Mouse (Mus musculus) induced T-regulatory cell, adult 2 months (primary cell): ENCODE results near the gene Fggy.

Experiments
- DNase-seq: peaks from one replicate; pipeline ENCODE4 v3.0.0-alpha.2; 2012; ENCODE audit warnings: low read depth

The Fggy gene

DNA sequence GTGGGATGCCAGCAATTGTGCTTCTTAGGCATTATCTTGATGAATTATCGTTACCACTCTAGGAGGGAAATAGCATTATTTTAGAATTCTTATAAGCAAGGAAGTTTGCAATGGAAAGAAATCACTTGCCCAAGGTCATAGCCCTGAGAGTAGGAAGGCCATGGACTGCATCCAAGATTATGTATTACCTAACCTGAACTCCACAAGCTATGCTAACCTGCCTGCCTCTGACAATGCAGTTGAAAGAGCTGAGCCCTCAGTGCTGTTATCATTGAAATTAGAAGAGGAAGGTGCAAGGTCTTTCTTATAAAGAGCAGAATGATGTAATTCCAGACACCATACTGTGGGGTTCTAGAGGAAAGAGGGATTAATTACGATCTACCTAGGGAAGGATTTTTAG, 173.8 kb downstream of the Fggy start:
- DNase-seq = no peak

DNA sequence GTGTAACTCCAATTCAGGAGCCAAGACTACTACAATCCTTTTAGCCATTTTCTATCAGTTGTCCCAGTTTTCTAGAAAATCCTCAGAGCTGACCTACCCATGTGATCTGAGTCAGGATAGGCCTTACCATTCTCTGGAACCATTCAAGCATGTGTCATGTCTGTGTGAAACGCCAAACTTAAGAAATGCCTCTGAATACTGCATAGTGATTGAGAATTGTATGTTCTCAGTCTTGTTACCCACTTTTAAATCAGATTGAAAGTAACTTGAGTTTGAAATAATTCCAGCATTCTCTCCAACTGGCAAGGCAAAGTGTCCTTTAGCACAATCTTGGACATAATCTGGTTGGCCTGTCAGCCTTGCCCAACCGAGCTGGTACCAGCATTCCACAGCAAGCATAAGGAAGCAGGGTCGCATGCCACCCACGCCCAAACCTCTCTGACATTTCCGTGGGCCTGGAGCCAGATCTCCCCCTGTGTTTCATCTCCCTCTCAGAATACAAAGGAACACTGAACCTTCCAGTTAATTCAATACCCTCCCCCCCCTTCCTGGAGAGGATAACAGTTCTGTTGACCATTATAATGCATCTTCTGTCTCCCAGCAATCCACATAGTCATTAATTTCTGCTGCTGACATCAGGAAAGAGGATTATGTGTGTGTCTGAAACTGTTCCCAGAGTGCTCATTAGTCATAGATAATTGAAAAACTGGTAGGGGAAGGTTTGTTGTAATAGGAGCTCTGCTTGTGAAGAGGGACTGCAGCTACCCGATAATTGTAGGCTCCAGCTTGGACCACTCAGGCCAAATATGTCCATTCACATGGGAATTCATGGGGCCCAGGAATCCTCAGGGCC, 176.3 kb downstream of the Fggy start:
- DNase-seq = no peak

DNA sequence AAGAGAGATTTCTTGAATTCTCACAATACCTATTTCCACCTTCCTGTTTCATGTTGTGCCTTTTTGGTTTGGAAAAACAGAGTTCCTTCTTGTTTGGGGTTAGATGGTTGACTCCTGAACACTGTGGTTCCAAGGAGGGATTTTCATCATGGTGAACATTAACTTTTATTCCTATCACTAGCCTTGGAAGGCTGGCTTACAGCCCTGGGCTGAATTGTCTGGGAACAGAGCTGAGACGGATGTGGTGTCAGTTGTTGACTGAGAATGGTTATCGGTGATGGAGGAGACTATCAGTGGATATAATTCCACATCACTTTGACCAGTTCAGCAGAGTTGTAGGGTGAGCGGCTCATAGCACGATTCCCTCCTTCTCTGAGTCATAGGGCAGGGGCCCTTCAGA, 178.7 kb downstream of the Fggy start:
- no peak for DNase-seq

DNA sequence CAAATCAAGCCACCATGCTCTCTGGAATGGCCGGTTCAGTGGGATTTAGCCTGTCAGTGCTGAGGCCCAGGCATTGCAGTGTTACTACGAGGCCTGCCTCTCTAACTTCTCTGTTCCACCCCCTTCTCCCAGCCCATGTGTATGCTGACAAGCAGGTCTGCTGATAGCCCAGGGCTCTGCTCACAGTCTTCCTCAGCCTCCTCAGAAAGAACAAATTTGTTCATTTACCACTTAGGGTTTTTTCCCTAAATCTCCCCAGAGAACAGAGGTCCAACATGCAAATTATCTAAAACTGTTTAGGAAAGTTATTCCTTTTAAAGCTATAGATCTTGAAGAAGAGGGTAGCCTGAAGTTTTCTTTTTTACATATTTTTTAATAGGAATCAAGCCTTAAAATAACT, 179.4 kb downstream of the Fggy start:
- DNase-seq = no peak

DNA sequence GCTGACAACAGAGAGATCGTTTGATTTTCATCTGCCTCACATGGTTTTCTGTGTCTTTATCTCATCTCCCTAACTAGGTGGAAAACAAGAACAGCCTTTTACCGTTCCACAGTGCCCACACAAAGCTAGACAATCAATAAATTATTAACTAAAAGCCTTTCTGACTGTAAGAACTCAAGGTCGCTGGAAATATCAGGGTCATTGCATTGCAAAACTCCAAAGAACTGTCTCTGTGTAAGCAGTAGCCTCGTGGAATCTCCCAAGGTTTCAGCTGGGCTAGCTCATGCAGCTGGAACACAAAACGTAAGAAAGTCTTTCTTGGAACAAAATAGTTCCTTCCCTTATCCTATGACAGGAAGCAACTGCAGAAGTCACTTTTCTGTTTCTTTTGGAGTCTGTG, 180.9 kb downstream of the Fggy start:
- no peak for DNase-seq

DNA sequence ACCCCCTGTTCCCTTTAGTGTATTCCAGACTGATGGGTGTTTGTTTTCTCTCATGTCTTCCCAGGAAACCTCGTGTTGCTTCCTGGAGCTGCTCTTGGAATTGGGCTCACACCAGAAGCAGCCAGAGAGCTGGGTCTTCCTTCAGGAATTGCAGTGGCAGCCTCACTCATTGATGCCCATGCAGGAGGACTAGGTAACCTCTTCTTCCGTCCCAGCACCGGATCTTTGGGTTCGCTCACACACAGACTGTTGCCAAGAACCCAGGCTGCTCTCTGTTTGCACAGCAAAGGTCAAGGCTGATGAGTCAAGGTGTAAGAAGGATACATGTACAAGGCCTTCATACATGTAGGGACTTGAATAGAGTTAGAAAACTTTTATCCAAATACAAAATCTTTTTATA, 181.4 kb downstream of the Fggy start:
- no peak for DNase-seq

DNA sequence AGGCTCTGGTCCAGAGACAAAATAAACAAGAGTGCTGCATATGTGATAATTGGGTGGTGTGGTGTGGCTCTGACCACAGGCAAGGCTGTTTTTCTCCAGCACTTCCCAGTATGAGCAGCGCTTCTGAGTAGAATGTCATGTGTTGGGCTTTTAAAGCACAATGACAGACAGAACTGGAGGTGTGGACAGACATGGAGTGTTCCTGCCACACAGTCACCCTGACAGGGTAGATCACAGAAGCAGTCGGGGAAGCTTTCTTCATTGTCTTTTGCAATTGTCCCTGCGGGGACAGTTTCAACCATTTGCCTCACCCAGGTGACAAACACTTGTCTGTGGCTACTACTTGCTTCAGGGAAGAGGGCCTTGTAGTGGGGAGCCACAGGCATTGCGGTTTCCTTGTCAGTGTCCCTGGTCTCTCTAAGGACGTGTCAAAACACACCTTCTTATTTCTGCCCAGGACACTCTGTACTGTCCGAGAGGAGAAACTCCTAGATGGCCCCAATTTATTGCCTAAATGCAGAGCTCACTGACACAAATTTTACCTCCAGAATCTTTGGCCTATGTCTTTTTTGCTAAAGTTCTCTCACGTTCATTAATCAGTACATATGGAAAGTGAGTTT, 183.9 kb downstream of the Fggy start:
- DNase-seq = no peak

DNA sequence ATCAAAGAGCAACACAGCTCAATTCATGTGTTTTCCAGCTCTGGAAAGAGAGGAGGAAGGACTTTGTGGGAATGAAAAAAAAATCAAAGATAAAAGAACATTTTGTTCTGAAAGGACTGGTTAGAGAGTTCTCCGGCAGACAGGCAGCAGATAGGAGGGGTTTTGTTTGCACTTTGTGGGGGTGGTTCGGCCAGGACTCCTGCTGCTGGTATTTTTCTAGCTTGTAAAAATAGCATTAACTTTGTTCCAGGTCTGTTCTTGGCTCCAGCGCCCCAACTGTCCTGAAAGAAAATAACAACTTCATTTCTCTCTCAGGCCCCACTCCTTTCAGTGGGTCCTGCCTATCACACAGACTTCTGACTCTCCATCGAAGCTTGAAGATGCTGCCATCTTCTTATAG, 185.7 kb downstream of the Fggy start:
- no peak for DNase-seq

DNA sequence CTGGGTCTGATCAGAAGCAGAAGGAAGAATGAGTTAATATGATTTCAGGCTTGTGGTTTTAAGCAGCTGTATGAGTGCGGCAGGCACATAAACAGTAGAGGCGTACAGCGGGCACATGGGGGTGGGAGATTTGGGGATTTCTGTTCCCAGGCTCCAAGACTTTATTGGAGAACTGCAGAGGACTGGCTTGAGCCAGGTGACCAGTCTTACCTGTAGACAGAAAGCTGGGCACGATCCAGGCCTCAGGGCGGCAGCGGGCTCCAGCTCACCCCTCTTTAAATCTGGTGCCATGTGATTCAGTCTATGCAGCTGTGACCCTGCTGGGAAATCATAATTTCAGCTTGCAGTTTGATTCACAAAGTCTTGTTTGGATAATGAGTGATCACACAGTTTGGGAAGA, 189.6 kb downstream of the Fggy start:
- DNase-seq = no peak

DNA sequence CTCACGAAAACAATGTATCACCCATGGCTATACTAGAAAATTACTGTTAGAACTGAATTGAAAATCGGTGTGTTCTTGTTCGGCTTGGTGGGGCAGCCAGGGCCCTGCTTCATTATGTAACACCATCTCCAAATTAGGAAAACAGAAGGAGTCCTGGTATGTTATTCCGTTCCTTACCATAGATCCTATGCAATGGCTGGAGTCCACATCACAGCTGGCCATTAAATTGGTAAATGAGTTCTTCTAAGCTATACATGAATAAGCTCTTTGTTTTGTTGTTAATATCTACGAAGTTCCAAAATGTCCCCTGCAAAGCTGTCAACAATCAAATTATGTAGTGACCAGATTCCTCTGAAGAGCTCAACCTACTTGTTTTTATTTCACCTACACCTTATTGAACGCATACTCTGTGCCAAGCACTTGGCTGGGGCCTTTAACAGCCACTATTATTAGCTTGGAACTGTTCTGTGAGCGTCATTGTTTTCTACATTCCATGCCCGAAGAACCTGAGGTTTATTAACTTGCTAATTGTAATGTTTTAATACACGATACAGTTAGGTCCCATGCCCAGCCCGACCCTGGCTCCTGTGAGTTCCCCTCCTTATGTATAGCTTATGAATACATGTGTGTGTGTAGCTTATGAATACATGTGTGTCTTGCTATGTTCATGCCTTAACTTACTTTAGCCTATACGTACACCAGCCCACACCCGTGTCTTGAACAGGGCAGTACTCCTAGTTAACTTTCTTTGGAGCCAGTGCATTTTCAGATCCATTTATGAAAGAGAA, 190.3 kb downstream of the Fggy start:
- no peak for DNase-seq

DNA sequence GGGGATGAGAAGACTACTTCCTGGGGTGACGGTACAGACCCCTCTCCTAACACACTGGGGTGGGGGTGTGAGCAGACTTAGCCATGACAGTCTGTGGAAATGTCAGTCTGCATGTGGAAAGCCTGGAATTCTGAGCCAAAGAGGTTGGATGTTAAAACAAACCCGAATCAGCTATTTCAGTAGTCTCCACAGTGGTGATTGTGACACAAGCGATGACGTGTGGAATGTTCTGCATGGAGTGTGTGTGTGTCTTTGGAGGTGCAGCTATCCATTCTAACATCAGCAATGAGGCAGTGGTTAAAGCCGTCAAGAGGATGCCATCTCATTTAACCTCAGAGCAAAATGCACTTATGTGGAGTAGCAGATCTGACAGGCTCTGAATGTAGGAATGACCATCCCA, 192.9 kb downstream of the Fggy start:
- DNase-seq = no peak

DNA sequence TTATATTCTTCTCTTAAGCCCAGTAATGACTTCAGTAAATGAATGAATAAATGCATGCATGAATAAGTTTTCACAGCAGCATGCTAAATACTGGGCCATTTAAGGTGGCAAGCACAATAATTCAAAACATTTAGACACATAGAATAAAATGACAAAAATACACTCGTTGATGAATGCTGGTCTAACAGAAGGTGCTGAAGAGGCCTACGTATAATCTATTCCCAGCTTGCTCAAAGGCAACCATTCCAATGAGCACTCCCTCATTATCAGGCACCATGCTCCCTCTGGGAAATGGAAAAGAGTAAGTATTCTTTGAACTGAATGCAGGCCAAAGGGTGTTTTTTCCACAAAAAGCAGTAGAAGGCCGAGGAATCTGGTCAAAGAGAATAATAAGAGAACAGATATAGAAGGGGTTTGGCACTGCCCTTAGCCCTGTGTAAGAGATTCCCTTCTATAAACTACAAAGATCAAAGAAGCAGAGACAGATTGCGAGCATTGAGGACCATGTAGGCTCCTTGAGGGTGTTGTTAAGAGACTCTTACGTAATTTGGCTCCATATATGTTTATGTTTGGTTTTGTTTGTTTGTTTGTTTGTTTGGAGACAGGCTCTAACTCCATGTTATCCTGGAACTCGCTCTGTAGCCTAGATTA, 195.4 kb downstream of the Fggy start:
- no peak for DNase-seq

DNA sequence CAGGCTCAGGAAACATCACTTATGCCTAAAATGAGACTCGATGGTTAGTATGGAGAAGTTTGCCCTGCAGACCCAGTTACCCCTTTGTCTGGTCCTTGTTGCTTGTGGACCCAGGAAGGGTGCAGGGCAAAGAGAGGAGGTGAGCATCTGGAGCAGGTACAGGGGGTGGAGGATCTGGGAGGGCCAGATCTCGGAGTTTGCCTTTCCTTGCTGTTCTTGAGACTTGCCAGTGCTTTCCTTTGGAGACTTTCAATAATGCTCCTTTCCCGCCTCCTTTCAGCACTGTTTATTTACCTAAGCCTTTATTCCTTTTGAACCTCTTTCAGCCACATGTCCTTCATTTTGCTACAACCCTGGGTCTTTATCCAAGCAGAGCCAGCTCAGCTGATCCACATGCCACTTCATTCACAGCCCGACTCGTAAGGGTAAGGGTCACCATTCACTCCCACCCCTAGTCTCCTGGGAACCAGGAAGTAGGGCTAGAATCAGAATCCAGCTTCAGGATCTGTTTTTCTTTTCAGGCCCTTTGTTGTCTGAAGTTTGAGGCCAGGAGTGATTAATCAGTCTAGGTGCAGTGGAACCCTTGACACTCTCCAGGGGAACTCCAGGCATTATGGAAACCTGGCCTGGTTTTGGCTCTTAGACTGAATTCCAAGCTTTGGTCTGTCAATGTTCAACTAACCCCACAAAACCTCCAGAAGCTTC, 201.9 kb downstream of the Fggy start:
- no peak for DNase-seq

DNA sequence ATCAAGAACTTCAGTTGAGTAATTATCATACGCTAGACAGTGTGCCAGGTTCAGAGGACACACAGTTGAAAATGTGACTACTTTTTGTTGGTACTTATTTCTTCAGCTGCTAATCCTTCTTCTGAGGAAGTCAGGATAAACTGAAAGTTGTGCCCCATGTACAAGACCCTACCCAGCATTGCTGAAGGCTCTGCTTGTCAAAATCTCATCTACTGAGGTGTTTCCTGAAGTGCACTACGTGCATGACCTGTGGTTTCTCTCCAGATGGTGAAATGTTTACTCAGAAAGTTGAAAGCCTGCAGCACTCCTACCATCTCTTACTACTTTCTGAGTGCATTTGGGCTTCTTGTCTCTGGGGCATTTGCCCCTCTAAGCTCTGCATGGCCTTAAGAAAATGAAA, 208.1 kb downstream of the Fggy start:
- DNase-seq = no peak

DNA sequence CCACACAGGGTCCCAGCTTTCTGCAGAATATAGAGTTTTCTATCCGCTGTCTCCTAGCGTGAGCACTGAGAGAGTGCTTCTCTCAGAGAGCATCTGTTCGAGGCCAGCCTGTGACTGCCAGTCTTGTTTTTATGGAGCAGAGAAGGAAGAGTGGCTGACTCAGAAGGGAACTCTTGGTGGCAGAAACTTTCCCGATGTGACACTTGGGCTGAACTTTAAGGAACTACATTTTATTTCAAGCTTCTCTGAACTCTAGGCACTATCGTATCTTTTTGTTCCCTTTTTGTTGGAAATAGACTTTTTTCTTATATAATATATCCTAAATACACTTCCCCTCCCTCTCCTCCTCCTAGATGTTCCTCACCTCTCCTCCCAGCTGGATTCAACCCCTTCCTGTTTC, 213.2 kb downstream of the Fggy start:
- no peak for DNase-seq

DNA sequence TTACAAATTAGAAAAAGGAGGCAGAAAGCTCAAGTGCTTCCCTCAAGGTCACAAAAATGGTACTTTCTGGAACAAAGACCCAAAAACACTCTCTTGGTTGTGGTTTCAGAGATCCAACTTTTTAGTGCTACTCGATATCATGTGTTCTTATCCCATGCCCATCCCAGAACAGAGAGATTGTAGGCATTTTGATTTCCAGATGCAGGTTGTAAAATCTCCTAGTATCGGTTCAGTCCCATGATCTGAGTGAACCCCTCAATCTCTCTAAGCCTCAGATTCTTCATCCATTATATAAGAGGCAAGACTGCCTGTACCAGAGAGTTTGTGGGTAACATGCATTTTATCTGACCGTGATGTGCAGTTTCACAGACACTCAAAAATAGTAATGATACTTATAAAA, 214.2 kb downstream of the Fggy start:
- no peak for DNase-seq

DNA sequence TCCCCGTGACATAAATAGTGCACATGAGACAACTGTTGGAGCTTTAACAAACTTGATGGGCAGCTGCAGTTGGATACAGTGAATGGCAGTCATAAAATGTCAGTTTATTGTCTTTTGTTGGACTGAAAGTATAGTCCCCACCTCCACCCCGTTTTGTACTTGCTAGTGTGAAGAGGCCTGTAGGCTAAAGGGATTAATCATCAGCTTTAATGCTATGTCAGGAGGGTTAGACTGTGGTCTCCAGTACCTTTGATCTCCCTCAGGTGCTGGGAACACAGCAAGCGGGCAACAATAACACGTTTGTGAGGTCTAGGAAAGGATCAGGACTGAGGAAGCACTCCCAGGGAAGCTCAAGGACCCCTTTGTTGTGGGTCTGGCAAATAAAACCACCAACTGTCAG, 214.6 kb downstream of the Fggy start:
- DNase-seq = no peak

DNA sequence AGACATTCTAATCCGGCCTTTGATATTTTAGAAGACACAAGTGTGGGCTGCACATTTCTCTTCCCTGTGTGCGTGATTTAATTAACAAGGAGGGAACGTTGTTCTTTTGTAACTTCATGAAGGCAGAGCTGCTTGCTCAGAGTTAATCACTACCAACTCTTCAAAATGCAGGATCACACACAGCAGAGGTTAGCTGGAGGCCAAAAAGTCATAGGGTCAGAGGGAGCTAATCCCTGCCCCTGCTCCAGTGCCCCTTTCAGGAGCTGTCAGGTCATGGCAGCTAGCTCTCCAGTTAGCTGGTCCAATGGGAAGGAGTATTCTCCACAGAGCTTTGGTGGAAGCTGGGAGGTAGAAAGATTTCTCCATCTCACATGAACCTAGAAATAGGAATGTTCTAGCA, 215.4 kb downstream of the Fggy start:
- DNase-seq = no peak

DNA sequence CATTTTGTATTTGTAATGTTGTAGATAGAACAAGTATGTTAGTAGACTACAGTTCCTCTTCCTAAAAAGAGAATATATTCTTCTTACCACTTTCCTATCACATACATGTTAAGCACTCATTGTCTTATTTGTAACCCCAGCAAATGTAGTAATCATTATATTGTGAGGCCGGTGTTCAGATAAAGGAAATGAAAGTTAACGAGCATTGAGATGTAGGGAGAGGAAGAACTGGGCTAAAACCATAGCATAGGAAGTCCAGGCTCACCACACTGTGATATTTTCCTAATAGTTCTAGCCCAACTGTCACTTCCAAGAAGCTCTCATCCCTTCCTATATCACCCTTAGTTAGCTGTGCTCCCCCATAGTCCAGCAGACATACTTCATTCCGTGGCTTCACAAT, 218.3 kb downstream of the Fggy start:
- no peak for DNase-seq

DNA sequence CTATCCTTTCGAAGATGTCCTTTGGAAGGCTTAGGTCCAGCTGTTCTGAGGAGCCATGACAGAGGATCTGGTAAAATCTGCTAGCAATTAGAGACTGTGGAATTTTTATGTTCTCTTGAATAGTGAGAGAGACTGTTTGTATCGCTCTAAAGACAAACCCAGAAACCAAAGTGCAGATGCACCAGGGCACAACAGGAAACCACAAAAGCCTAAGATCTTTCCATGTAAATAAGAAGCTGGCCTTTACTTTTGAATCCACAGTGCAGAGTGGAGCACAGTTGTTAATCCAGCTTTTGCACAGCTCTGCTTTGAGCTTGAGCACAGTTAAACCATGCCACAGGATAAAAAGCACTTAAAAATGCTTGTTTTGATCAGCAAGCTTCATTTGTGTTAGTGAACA, 220.5 kb downstream of the Fggy start:
- DNase-seq = no peak

DNA sequence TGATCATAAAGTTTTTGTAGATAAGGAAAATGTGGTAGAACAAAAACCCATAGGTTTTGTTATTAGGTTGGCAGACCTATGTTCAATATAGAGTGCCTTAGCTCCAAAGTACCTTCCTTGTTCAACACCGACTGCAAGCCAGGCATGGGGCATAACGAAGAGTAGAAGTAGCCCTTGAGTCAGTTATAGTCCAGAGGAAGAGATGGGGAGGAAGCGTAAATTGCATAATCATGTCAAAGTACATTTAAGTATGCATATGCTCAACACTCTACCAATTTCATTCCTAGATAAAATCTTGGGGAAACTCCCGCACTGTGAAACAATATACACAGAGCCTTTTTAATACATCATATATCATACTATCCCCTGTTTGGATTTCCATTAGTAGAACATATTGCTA, 221.2 kb downstream of the Fggy start:
- DNase-seq = no peak
